Comparison of ENCODE assay signal across 8 mouse cellular contexts in genomic region chr3:53863383-53864220, GRCm38 (mm10). TPM values are rescaled to one million over a fixed set of nuclear protein-coding genes. Genes with fewer than 3 reads are reported as not detected.
DNase-seq lines count a peak whose midpoint lies in the region; ATAC-seq and TF ChIP-seq lines count a peak whose summit lies in the region.

Gene Ufm1, minus strand, starts transcription at chr3:53863830.

- peaks cover 4% of the 10 kb centered on the region; the same call in 1 of the 2 replicates for H3K4me1 ChIP-seq in cortical plate, adult 2 months (ENCODE audit: control insufficient read depth, insufficient read depth, low read length)
- peaks cover 11% of the 10 kb centered on the region for H3K4me1 ChIP-seq in megakaryocyte, embryonic 14.5 days

- peak; percentile 90 to 94 for DNase-seq in gastrocnemius, adult 8-10 months (ENCODE audit: low spot score in 2 of 2)
- DNase-seq in hindlimb bud, embryonic 11.5 days (ENCODE audit: extremely low spot score, low read depth, low spot score) = peak; percentile 88
- DNase-seq in left cerebral cortex, adult 8-10 months (ENCODE audit: low spot score in 2 of 2) = peak; percentile 83 to 93
- peak; percentile 96 to 97 for DNase-seq in right cerebral cortex, postnatal 10 days (ENCODE audit: low spot score in 2 of 2)
- peak; percentile 82 for DNase-seq in urinary bladder, postnatal 25 days (ENCODE audit: low spot score)

- H3K27me3 ChIP-seq in megakaryocyte, embryonic 14.5 days (replicated peaks) = no peaks in the 10 kb centered on the region

- H3K4me3 ChIP-seq in cortical plate, adult 2 months (ENCODE audit: insufficient read depth, low read length) = peak within 1 kb of the TSS; percentile 90
- H3K4me3 ChIP-seq in megakaryocyte, embryonic 14.5 days (replicated peaks) = peak within 1 kb of the TSS; percentile 99

- H3K9me3 ChIP-seq in megakaryocyte, embryonic 14.5 days = no peaks in the 10 kb centered on the region

- TF ChIP-seq POLR2A in cortical plate, adult 2 months (IDR thresholded peaks at IDR 0.05; ENCODE audit: extremely low read depth, insufficient read depth, low read length) = 0 out of 2 replicates have a peak, but pooled peaks have one; percentile 23

- H3K36me3 ChIP-seq in megakaryocyte, embryonic 14.5 days (replicated peaks; ENCODE audit: low read length) = peaks cover 37% of the 10 kb centered on the region

- TF ChIP-seq CTCF in cortical plate, adult 2 months (IDR thresholded peaks at IDR 0.05; ENCODE audit: extremely low read depth, insufficient read depth, low read length) = no peak

- peak; percentile 96 for ATAC-seq in activated CD4-positive, CD25-positive, alpha-beta regulatory T cell, adult 4 months

- H3K27ac ChIP-seq in cortical plate, adult 2 months (ENCODE audit: insufficient read depth, low read length) = peak within 1 kb of the TSS; percentile 77

RNA-seq across cellular contexts. Expression of gene Ufm1, which starts in this region (rescaled TPM):
- polyA plus RNA-seq in activated CD4-positive, CD25-positive, alpha-beta regulatory T cell, adult 4 months (2017; shearing (Covaris generic)) = 10 to 100 TPM; 70.0 to 74.8 TPM
- polyA plus RNA-seq in cortical plate, adult 2 months (2012; rRNA removed) = 39.9 and 48.0 TPM in 2 replicates
- 10 to 100 TPM; 36.2 to 47.3 (median 41.5) TPM for total RNA-seq in gastrocnemius, adult 8-10 months (2022)
- 10 to 100 TPM; 60.5 to 74.5 (median 68.1) TPM for total RNA-seq in left cerebral cortex, adult 8-10 months (2022)
- polyA plus RNA-seq in megakaryocyte, embryonic 14.5 days (2012; ENCODE audit: insufficient read depth, low replicate concordance) = 0.66 and 8.6 TPM in 2 replicates

Comparison
In these comparisons a context has a peak if more than half of its experiments do, and no peak if none do; other contexts are left out.
1. Peak in every context shown above with its lines: DNase-seq, ATAC-seq, H3K4me3 ChIP-seq and H3K27ac ChIP-seq.